Mouse (Mus musculus) neural tube, embryonic 14.5 days (tissue): ENCODE results near the gene Mettl7a2. TPM values are rescaled to one million over a fixed set of nuclear protein-coding genes. Genes with fewer than 3 reads are reported as not detected.
"Not testable (repeated sequence)": the region's sequence is repeated elsewhere in the genome, so short reads cannot be mapped to it uniquely, and the experiment has no call there.

ENCODE experiments used
- ATAC-seq: fragments of 200-750 bp; cut with Nextera tagmentation; 2 replicates; pipeline ENCODE4 v1.8.0; 2017; ENCODE audit warnings: low read depth, mild to moderate bottlenecking, moderate TSS enrichment, moderate library complexity
- H3K27ac ChIP-seq: fragments of 300-500 bp; sonication (generic); 2 replicates; pipeline ENCODE4 v1.5.1; 2014; ENCODE audit warnings: low read depth, mild to moderate bottlenecking, control low read depth, low read length, moderate library complexity, mixed read lengths
- H3K27me3 ChIP-seq: fragments of 300-500 bp; sonication (generic); 2 replicates; pipeline ENCODE4 v1.6.1; 2014; ENCODE audit warnings: low read length; ENCODE audit not compliant: control insufficient read depth, insufficient read depth
- H3K36me3 ChIP-seq: fragments of 300-500 bp; sonication (generic); 2 replicates; pipeline ENCODE4 v1.6.1; 2014; ENCODE audit warnings: low read length, mixed read lengths; ENCODE audit not compliant: control insufficient read depth, insufficient read depth
- H3K4me1 ChIP-seq: fragments of 300-500 bp; sonication (generic); 2 replicates; pipeline ENCODE4 v1.6.1; 2014; ENCODE audit warnings: low read length; ENCODE audit not compliant: control insufficient read depth, insufficient read depth
- H3K4me2 ChIP-seq: fragments of 300-500 bp; sonication (generic); 2 replicates; pipeline ENCODE4 v1.6.1; 2014; ENCODE audit warnings: mild to moderate bottlenecking, low read depth, low read length, control low read depth
- H3K4me3 ChIP-seq: fragments of 300-500 bp; sonication (generic); 2 replicates; pipeline ENCODE4 v1.5.1; 2014; ENCODE audit warnings: low read depth, low read length, control low read depth, mixed read lengths
- H3K9ac ChIP-seq: fragments of 300-500 bp; sonication (generic); replicated peaks from 2 replicates; pipeline ENCODE4 v1.6.1; 2014; ENCODE audit warnings: low read depth, mild to moderate bottlenecking, control low read depth, low read length, mixed read lengths
- H3K9me3 ChIP-seq: fragments of 300-500 bp; sonication (generic); 2 replicates; pipeline ENCODE4 v1.6.1; 2016; ENCODE audit warnings: low read length; ENCODE audit not compliant: control insufficient read depth
- WGBS: fragments of 180-500 bp; shearing (Covaris S2); extraction: QIAGEN DNeasy Blood & Tissue Kit; methylation state at CpG from one replicate; pipeline ENCODE4 v1.1.7; 2014; 5-methylcytosine and 5-hydroxymethylcytosine counted together
- polyA plus RNA-seq: library from polyadenylated mRNA; unstranded; fragments of >200 nt; fragmentation: Nextera tagmentation; extraction: Ambion mirVana; gene quantifications from 2 replicates; pipeline ENCODE4 v1.2.1, GENCODE M21; 2014

Mettl7a2 gene
- polyA plus RNA-seq: not detected in 2 replicates

DNA sequence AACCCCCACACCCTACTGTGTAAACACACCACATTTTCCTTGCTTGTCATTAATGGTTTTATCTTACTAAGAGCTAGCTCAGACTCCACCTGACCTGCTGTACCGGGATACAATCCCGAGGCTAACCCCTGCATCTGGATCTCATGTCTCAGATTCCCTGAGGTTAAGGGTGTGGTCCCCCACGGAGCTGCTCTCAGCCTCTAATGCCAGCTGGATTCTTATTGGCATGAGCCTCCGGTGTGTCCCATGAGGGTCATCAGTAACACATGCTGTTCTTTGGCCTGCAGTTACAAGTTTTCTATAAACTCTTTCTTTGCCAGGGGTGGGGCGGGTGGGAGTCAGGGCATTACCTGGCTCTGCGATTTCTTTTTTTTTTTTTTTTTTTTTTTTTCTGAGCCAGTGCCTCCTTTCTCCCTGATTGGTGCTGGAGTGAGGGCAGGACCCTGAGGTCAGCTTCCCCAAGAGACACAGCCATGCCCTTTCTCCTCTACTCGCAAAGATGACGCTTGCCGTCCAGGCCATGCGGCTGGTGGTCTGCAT, at the start of gene Mettl7a2, which contains the start of gene Methig1:
Mettl7a2 (plus strand) TSS at position 490 of the 540 bp plus-strand sequence.
Methig1 (plus strand) TSS at position 439 of the 540 bp plus-strand sequence.
- 85% methylated on average over 10 of the region's 10 CpGs for WGBS
- no peak within 1 kb of the TSS for H3K4me3 ChIP-seq
- no peak for ATAC-seq
- no peak within 1 kb of the TSS for H3K27ac ChIP-seq
- no peak within 1 kb of the TSS for H3K4me2 ChIP-seq
- no peaks in the 10 kb centered on the region for H3K4me1 ChIP-seq
- H3K9me3 ChIP-seq: no peaks in the 10 kb centered on the region
- H3K9ac ChIP-seq: no peak within 1 kb of the TSS
- H3K36me3 ChIP-seq: no peaks in the 10 kb centered on the region
- H3K27me3 ChIP-seq: no peaks in the 10 kb centered on the region

- H3K27ac ChIP-seq: no peak overlapping the region
- no peak overlapping the region for H3K9ac ChIP-seq
- H3K4me1 ChIP-seq: peaks cover 4% of the 10 kb centered on the region; the same call in 1 of the 2 replicates
- ATAC-seq: no peak
- 61% methylated on average over 8 of the region's 8 CpGs for WGBS
- H3K9me3 ChIP-seq: no peaks in the 10 kb centered on the region
- no peaks in the 10 kb centered on the region for H3K36me3 ChIP-seq
- no peaks in the 10 kb centered on the region for H3K27me3 ChIP-seq
- H3K4me2 ChIP-seq: peak overlapping the region; percentile 52
- peak overlapping the region; percentile 43 for H3K4me3 ChIP-seq
Measured at GRCm38 (mm10) chr15:100303428-100304018, 49.5 kb upstream of the Mettl7a2 start.

DNA sequence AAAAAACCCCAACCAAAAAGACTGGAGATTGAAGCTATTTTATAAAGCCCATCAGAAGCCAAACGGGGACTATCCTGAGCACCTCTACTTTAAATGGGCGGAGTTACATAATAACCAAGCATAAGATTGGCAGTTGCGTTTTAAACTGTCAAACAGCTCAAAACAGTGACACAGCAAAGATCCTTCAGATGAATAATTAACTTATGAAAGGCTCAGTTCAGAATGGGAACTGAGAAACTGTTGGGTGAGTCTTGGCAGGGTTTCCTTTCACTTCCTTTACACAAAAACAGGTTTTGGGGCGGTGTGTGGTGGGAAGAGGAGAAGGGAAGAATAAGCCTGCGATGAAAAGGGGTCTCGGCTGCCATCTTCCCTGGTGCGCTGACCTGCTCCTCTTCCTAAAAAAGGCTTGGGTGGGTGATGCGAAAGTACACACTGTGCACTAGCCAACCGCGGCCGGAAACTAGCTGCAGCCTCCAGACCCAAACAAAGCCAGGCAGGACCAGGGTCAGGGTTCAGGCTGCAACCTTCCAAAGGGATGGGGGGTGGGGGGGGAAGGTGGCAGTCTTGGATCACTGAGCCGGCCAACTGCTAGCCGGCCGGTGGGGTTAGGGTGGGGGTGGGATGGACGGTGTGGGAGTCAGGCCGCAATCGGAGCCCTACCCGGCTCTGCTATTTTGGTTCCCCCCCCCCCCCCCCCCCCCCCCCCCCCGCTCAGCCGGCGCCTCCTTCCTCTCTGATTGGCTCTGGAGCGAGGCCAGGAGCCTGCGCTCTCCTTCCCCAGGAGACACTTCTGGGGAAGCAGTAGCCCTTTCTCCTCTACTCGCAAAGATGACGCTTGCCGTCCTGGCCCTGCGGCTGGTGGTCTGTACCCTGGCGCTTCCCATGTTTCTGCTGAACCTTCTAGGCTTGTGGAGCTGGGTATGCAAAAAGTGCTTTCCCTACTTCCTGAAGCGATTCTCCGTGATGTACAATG, 48.7 kb upstream of the Mettl7a2 start, which contains the start of gene Mettl7a1:
Mettl7a1 (plus strand) TSS at position 122 of the 973 bp plus-strand sequence.
- no peaks in the 10 kb centered on the region for H3K27me3 ChIP-seq
- ATAC-seq: peak; percentile 92
- H3K4me1 ChIP-seq: peaks cover 4% of the 10 kb centered on the region; the same call in 1 of the 2 replicates
- peak within 1 kb of the TSS; percentile 43 for H3K4me3 ChIP-seq
- H3K36me3 ChIP-seq: no peaks in the 10 kb centered on the region
- H3K4me2 ChIP-seq: peak within 1 kb of the TSS; percentile 52
- no peaks in the 10 kb centered on the region for H3K9me3 ChIP-seq
- peak within 1 kb of the TSS; percentile 78 for H3K27ac ChIP-seq
- 5% methylated on average over 18 of the region's 30 CpGs for WGBS
- peak within 1 kb of the TSS; percentile 67 for H3K9ac ChIP-seq

- WGBS: 83% methylated on average over 2 of the region's 2 CpGs
- no peaks in the 10 kb centered on the region for H3K27me3 ChIP-seq
- no peak overlapping the region for H3K27ac ChIP-seq
- ATAC-seq: no peak
- H3K36me3 ChIP-seq: no peaks in the 10 kb centered on the region
- no peak overlapping the region for H3K4me2 ChIP-seq
- no peak overlapping the region for H3K9ac ChIP-seq
- no peaks in the 10 kb centered on the region for H3K9me3 ChIP-seq
- peaks cover 4% of the 10 kb centered on the region; the same call in 1 of the 2 replicates for H3K4me1 ChIP-seq
- H3K4me3 ChIP-seq: no peak overlapping the region
Measured at GRCm38 (mm10) chr15:100306201-100306600, 46.8 kb upstream of the Mettl7a2 start.

DNA sequence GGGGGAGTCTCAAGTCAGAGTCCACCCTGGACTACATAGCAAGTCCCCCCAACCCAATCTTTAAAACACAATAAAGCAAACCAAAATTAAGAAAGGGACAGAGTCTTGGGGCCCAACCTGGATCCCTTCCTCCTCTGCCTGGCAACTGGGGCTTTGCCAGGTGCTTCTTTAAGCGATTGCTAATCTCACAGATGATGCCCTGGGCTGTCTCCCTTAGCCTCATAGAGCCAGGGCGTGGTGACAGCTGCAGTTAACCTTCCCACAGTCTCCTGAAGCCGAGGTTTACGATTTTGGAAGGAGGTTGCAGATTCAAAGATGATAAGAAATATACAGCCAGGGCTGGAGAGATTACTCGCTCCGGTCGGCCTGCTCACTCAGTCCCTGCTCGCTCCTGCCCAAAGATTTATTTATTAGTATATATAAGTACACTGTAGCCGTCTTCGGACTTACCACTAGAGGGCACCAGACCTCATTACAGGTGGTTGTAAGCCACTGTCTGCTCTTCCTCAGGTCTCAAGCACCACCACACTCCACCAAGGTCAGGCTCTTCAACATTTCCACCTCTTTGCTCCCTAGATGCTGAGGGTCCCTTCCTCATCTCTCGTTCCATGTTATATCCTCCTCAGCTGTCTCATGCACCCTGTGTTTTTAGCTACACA, 45.4 kb upstream of the Mettl7a2 start:
- not testable (repeated sequence) for H3K4me3 ChIP-seq, H3K9me3 ChIP-seq, H3K4me2 ChIP-seq, H3K4me1 ChIP-seq, H3K27me3 ChIP-seq, H3K36me3 ChIP-seq, H3K27ac ChIP-seq, H3K9ac ChIP-seq
- ATAC-seq: 0 out of 2 replicates have a peak, but pooled peaks have one; percentile 47
- 32% methylated on average over 8 of the region's 11 CpGs for WGBS

DNA sequence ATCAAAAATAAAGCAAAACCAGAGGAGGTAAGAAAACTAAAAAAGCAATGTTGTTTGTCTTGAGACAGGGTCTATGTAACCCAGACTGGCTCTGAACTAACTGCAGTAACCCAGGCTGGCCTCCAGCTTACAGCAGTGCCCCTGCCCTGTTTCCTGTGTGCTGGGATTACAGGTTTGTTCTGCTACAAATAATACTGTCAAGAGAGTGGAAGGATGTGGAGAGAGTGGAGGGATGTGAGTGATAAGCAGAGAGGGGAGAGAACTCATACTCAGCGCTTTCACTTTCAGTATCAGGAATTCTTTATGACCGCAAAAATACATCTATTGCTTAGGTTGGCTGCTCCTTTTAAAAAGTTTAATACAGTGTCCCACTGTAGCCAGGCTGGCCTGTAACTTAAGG, 40.7 kb upstream of the Mettl7a2 start:
- H3K27me3 ChIP-seq: no peaks in the 10 kb centered on the region
- no peaks in the 10 kb centered on the region for H3K4me1 ChIP-seq
- H3K9ac ChIP-seq: no peak overlapping the region
- WGBS: 94% methylated on average over 2 of the region's 2 CpGs
- ATAC-seq: no peak
- H3K27ac ChIP-seq: no peak overlapping the region
- H3K4me2 ChIP-seq: no peak overlapping the region
- H3K36me3 ChIP-seq: no peaks in the 10 kb centered on the region
- no peaks in the 10 kb centered on the region for H3K9me3 ChIP-seq
- no peak overlapping the region for H3K4me3 ChIP-seq

DNA sequence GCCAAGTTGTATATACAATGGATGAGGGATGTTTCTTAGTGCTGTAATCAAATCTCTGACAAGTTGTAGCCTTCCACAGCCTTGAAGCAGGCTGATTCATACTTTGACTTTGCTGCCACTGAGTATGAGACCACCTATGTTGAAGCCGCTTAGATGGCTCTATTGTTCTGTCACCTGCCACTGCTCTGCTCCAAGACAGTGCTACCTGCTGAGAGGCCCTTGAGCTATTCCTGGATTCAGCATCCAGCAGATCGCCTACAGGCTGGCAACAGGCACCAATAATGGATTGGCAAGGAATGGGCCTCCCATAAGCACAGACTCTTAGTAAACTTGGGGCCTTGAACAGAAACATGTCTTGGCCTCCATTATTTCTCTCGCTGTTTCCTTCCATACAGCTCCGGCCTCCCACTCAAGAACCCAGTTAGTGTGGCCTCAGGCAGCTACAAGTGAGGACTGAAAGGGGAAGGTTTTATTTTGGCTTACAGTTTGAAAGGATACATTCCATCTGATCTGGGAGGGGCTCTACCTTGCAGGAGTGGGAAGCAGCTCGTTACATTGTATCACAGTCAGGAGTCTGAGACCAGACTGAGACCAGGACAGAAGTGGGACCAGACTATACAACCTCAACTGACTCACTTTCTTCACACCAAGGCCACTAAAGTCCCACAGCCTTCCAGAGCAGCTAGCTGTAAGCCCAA, 38.4 kb upstream of the Mettl7a2 start:
- ATAC-seq: no peak
- Histone ChIP-seq H3K4me1 (no peaks in the 10 kb centered on the region), H3K9me3 (no peaks in the 10 kb centered on the region), H3K4me2 (no peak overlapping the region), H3K27me3 (no peaks in the 10 kb centered on the region), H3K9ac (no peak overlapping the region), H3K36me3 (no peaks in the 10 kb centered on the region), H3K4me3 (no peak overlapping the region), H3K27ac (no peak overlapping the region)
- 91% methylated on average over 5 of the region's 5 CpGs for WGBS

DNA sequence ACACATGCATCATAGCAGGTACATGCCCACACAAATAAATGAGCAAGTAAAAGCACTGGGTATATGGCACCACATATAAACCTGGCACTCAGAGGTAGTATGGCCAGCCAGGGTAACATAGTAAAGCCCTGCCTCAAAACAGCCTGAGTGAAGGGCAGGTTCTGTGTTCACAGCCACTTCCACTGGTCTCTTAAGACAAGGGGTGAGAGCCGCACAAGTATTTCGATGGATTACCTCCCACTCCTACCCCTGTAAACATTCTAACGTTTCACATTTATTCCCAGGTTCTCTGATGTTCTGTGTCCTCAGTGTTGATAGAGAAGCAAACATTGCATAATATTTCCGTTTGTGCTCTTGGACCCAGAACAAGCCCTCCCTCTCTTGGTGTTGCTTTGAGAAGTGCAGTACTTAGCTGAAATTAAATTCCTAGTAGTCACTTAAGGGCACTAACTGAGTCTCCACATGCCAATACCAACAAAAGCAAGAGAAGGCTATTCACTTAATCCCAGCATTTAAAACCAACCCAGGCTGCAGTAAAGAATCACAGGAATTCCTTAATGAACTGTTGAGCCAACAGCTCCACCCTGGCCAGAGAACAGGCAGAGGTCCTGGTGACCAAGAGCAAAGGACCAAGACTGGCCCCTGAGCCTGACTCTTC, 34.9 kb upstream of the Mettl7a2 start:
- H3K27ac ChIP-seq, H3K9me3 ChIP-seq, H3K9ac ChIP-seq, H3K36me3 ChIP-seq, ATAC-seq, H3K4me3 ChIP-seq, H3K27me3 ChIP-seq, H3K4me2 ChIP-seq, H3K4me1 ChIP-seq: not testable (repeated sequence)
- WGBS: 79% methylated on average over 4 of the region's 4 CpGs
